Mouse (Mus musculus): Measurements from ENCODE around the gene Man1c1. TPM values are rescaled to one million over a fixed set of nuclear protein-coding genes. Genes with fewer than 3 reads are reported as not detected.

Man1c1 gene
- polyA plus RNA-seq, 1 experiment: 6.9 TPM

DNA sequence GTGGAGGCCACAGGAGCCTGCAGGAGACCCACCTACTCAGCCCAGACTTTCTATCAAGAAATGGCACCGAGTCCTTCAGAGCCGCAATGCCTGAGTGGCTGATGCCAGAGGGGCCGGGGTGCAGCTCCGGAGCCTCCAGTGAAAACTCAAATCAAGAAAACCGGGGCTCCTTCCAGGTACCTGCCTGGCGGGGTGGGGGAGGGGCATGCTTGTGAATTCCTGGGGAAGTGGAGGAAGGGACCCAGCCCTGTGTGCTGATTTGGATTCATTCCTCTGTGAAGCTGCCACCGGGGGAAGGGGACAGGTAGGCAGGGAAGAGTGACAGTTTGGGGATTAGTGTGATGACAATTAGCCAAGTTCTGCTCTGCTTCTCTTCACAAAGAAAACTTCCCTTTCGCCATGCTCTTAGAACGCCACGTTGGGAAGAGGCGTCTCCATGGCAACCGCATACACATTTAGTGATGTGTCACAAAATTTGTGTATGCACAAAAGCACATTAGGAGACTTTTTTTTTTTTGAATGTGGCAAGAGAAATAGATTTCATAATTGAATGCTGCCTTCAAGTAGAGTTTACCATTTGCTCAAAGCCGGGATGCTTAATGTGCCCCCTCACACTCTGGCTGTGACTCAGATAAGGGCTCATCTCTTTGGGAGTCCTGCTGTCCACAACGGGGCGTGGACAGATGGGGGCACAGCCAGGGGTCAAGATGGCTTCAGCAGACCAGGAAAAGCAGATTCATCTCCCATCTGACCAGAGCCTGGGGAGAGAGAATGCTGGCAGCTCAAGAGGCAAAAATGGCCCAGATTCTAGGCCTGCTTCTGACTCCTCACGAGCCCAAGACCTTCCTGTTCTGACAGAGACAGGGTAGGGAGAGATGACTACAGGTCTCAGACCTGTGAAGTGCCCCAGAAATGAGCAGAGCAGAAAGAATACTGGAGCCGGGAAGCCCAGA is 26.3 kb downstream of the Man1c1 start:
- Histone ChIP-seq H3K27ac (ENCODE audit: insufficient read depth, low read length) (no peak overlapping the region), H3K4me3 (ENCODE audit: extremely low read depth, insufficient read depth, insufficient read length) (no peak overlapping the region), H3K27me3 (ENCODE audit: control insufficient read depth, insufficient read depth, low read length) (no peaks in the 10 kb centered on the region), H3K36me3 (ENCODE audit: control insufficient read depth, insufficient read depth, low read length) (no peaks in the 10 kb centered on the region), H3K4me1 (ENCODE audit: control insufficient read depth, insufficient read depth, insufficient read length) (peaks cover 6% of the 10 kb centered on the region; the same call in 1 of the 2 replicates)
- TF ChIP-seq CTCF (IDR thresholded peaks at IDR 0.05; ENCODE audit: extremely low read depth, insufficient read depth, insufficient read length, insufficient replicate concordance) (no peak), POLR2A (IDR thresholded peaks at IDR 0.05; ENCODE audit: low read depth, low read length) (no peak)
- no peak for DNase-seq (ENCODE audit: low read depth in 1 of 2, low spot score in 2 of 2)
- WGBS: 75% methylated on average over 17 of the region's 17 CpGs

DNA sequence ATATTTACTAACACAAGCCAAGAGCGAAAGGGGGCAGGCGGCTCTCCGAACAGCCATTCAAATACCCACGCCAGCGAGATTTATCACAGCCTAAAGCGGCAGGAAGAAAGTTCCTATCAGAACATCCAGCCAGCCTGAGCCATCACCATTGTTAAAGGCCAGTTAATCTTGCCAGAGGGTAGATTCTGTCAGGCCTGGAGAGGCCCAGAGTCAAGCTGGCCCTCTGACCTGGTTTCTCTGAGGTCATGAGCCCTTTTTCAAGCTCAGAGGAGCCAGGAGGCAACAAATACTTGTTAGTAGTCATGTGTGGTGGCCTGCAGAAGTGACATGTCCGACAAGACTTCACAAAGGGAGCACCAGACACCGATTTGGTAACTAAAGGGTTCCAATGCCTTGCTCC is 28.3 kb downstream of the Man1c1 start:
- H3K36me3 ChIP-seq (ENCODE audit: control insufficient read depth, insufficient read depth, low read length): no peaks in the 10 kb centered on the region
- no peak for TF ChIP-seq CTCF (IDR thresholded peaks at IDR 0.05; ENCODE audit: extremely low read depth, insufficient read depth, insufficient read length, insufficient replicate concordance)
- TF ChIP-seq POLR2A (IDR thresholded peaks at IDR 0.05; ENCODE audit: low read depth, low read length): no peak
- H3K4me3 ChIP-seq (ENCODE audit: extremely low read depth, insufficient read depth, insufficient read length): no peak overlapping the region
- no peaks in the 10 kb centered on the region for H3K27me3 ChIP-seq (ENCODE audit: control insufficient read depth, insufficient read depth, low read length)
- WGBS: 92% methylated on average over 8 of the region's 8 CpGs
- no peak for DNase-seq (ENCODE audit: low read depth in 1 of 2, low spot score in 2 of 2)
- peaks cover 2% of the 10 kb centered on the region; the same call in 1 of the 2 replicates for H3K4me1 ChIP-seq (ENCODE audit: control insufficient read depth, insufficient read depth, insufficient read length)
- no peak overlapping the region for H3K27ac ChIP-seq (ENCODE audit: insufficient read depth, low read length)

DNA sequence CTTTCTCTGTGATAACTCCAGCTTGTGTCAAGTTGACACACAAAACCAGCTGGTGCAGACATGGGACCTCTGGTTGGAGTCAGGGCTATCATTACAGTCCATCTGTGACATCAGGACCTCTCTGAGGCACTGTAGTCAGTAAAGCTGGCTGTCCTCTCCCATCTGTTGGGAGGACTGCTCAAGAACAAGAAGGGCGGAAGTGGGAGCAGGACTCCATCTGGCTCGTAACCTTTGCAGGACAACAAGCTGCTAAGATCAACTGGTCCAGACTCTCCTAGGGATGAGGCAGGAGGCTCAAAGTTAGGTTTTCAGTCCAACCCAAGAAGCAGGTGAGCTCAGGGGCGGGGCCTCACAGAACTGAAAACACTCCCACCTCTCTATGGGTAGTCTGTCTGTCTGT is 29.1 kb downstream of the Man1c1 start:
- Histone ChIP-seq H3K36me3 (ENCODE audit: control insufficient read depth, insufficient read depth, low read length) (no peaks in the 10 kb centered on the region), H3K27ac (ENCODE audit: insufficient read depth, low read length) (no peak overlapping the region), H3K4me1 (ENCODE audit: control insufficient read depth, insufficient read depth, insufficient read length) (peaks cover 2% of the 10 kb centered on the region; the same call in 1 of the 2 replicates), H3K4me3 (ENCODE audit: extremely low read depth, insufficient read depth, insufficient read length) (no peak overlapping the region), H3K27me3 (ENCODE audit: control insufficient read depth, insufficient read depth, low read length) (no peaks in the 10 kb centered on the region)
- no peak for DNase-seq (ENCODE audit: low read depth in 1 of 2, low spot score in 2 of 2)
- TF ChIP-seq POLR2A (IDR thresholded peaks at IDR 0.05; ENCODE audit: low read depth, low read length): no peak
- TF ChIP-seq CTCF (IDR thresholded peaks at IDR 0.05; ENCODE audit: extremely low read depth, insufficient read depth, insufficient read length, insufficient replicate concordance): no peak
- 88% methylated on average over 3 of the region's 3 CpGs for WGBS

DNA sequence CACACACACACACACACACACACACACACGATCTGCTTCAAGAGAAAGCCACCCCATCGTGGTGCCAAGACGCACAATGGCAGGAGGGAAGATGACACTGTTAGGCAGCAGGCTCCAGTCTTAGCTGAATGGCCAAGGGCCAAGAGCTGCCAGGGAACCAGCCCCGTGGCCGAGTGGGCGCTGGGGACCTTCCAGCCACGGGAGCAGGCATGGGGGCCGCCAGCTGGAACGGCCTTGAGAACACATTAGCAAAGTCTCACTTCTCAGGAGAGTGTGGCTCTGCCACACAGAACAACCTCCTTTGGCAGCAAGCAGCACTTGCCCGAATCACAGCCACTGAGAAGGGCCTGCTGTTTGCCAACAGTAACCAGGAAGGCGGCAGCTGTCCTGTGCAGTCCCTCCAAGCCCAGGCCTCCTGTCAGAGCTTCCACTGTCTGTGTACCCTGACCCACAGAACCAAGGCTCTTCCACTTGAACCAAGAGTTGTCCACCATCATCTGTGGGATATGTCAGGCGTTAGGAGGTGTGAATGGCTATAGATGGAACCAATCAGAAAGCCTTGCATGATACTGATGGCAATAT is 30.1 kb downstream of the Man1c1 start:
- Histone ChIP-seq H3K4me3 (ENCODE audit: extremely low read depth, insufficient read depth, insufficient read length) (no peak overlapping the region), H3K27me3 (ENCODE audit: control insufficient read depth, insufficient read depth, low read length) (no peaks in the 10 kb centered on the region), H3K36me3 (ENCODE audit: control insufficient read depth, insufficient read depth, low read length) (no peaks in the 10 kb centered on the region), H3K27ac (ENCODE audit: insufficient read depth, low read length) (no peak overlapping the region), H3K4me1 (ENCODE audit: control insufficient read depth, insufficient read depth, insufficient read length) (peaks cover 2% of the 10 kb centered on the region; the same call in 1 of the 2 replicates)
- DNase-seq (ENCODE audit: low read depth in 1 of 2, low spot score in 2 of 2): no peak
- WGBS: 89% methylated on average over 12 of the region's 12 CpGs
- no peak for TF ChIP-seq CTCF (IDR thresholded peaks at IDR 0.05; ENCODE audit: extremely low read depth, insufficient read depth, insufficient read length, insufficient replicate concordance)
- TF ChIP-seq POLR2A (IDR thresholded peaks at IDR 0.05; ENCODE audit: low read depth, low read length): no peak

DNA sequence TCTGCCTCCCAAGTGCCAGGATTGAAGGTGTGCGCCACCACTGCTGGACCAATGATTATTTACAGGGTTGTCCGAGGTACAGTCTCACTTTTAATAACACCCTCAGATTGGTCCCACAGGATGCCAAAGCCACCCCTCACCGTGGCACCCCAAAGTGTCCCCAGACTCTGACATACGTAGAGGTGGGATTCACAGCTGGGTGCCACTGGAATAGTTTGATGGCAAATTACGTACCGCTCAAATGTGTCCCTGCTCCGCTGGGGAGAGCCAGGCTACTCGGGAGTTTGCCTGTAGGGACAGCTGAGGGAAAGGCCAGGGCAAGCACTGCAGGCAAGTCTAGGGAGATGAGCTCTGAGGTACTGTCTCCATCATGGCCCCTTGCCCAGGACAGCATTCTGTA is 30.9 kb downstream of the Man1c1 start:
- no peak for TF ChIP-seq POLR2A (IDR thresholded peaks at IDR 0.05; ENCODE audit: low read depth, low read length)
- TF ChIP-seq CTCF (IDR thresholded peaks at IDR 0.05; ENCODE audit: extremely low read depth, insufficient read depth, insufficient read length, insufficient replicate concordance): no peak
- no peaks in the 10 kb centered on the region for H3K36me3 ChIP-seq (ENCODE audit: control insufficient read depth, insufficient read depth, low read length)
- peaks cover 2% of the 10 kb centered on the region; the same call in 1 of the 2 replicates for H3K4me1 ChIP-seq (ENCODE audit: control insufficient read depth, insufficient read depth, insufficient read length)
- no peak for DNase-seq (ENCODE audit: low read depth in 1 of 2, low spot score in 2 of 2)
- WGBS: 92% methylated on average over 8 of the region's 8 CpGs
- no peaks in the 10 kb centered on the region for H3K27me3 ChIP-seq (ENCODE audit: control insufficient read depth, insufficient read depth, low read length)
- no peak overlapping the region for H3K4me3 ChIP-seq (ENCODE audit: extremely low read depth, insufficient read depth, insufficient read length)
- H3K27ac ChIP-seq (ENCODE audit: insufficient read depth, low read length): no peak overlapping the region

DNA sequence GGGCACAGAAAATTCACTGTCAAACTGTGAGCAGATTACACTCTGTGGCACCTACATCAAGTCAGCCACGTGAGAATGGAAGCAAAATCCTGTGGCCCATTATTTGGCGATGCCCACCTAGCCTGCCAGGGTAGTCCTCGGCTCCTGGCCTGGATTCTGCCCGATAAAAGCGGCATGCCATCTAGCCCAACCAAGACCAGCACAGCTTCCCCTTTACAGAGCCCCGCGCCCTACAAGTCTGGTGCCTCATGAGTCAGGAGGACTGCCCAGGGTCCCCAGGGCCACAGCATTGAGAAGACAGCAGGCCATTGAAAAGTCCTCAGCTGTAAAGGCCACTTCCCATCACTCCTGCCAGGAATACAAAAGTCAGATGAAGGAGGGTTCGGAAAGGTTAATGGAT is 31.8 kb downstream of the Man1c1 start:
- TF ChIP-seq CTCF (IDR thresholded peaks at IDR 0.05; ENCODE audit: extremely low read depth, insufficient read depth, insufficient read length, insufficient replicate concordance): no peak
- TF ChIP-seq POLR2A (IDR thresholded peaks at IDR 0.05; ENCODE audit: low read depth, low read length): no peak
- DNase-seq (ENCODE audit: low read depth in 1 of 2, low spot score in 2 of 2): no peak
- Histone ChIP-seq H3K27ac (ENCODE audit: insufficient read depth, low read length) (no peak overlapping the region), H3K4me1 (ENCODE audit: control insufficient read depth, insufficient read depth, insufficient read length) (peaks cover 2% of the 10 kb centered on the region; the same call in 1 of the 2 replicates), H3K27me3 (ENCODE audit: control insufficient read depth, insufficient read depth, low read length) (no peaks in the 10 kb centered on the region), H3K4me3 (ENCODE audit: extremely low read depth, insufficient read depth, insufficient read length) (no peak overlapping the region), H3K36me3 (ENCODE audit: control insufficient read depth, insufficient read depth, low read length) (no peaks in the 10 kb centered on the region)
- WGBS: 32% methylated on average over 8 of the region's 8 CpGs

Data from spleen, adult 2 months (tissue).